Comparison of ENCODE assay signal across 21 mouse cellular contexts in genomic region chr19:16280231-16280630, GRCm38 (mm10).
DNase-seq lines count a peak whose midpoint lies in the region; ATAC-seq and TF ChIP-seq lines count a peak whose summit lies in the region.
"Had no signal": no experiment of that assay in that cellular context is flagged by ENCODE, and none has a peak within 500 bp of the region (broad histone marks: within the 10 kb centered on the region; RNA-seq: fewer than 3 reads in every experiment).

No protein-coding gene starts in this region.

- TF ChIP-seq CTCF in liver, adult 2 months (IDR thresholded peaks at IDR 0.05; ENCODE audit: low read depth, low read length), result no peak
- TF ChIP-seq CTCF in intestine, postnatal 0 days (IDR thresholded peaks at IDR 0.05; ENCODE audit: low read depth), result no peak

- no peaks in the 10 kb centered on the region for H3K9me3 ChIP-seq in intestine, embryonic 16.5 days (ENCODE audit: control insufficient read depth, low read length)
- no peaks in the 10 kb centered on the region for H3K9me3 ChIP-seq in intestine, embryonic 15.5 days
- no peaks in the 10 kb centered on the region for H3K9me3 ChIP-seq in intestine, postnatal 0 days (ENCODE audit: control insufficient read depth)
- H3K9me3 ChIP-seq in midbrain, embryonic 11.5 days (ENCODE audit: control insufficient read depth, low read length), result no peaks in the 10 kb centered on the region
- H3K9me3 ChIP-seq: G1E had no signal

- no peak overlapping the region for H3K4me3 ChIP-seq in intestine, embryonic 16.5 days (ENCODE audit: low read length)
- no peak overlapping the region for H3K4me3 ChIP-seq in intestine, embryonic 15.5 days (replicated peaks)
- no peak overlapping the region for H3K4me3 ChIP-seq in liver, adult 2 months (ENCODE audit: insufficient read depth, low read depth, low read length)
- no peak overlapping the region for H3K4me3 ChIP-seq in intestine, postnatal 0 days (ENCODE audit: low read depth, low read length)
- no peak overlapping the region for H3K4me3 ChIP-seq in midbrain, embryonic 11.5 days (ENCODE audit: low read depth, low read length)

- no peak overlapping the region for H3K9ac ChIP-seq in intestine, embryonic 16.5 days (ENCODE audit: low read depth, low read length)
- no peak overlapping the region for H3K9ac ChIP-seq in intestine, embryonic 15.5 days
- no peak overlapping the region for H3K9ac ChIP-seq in liver, adult 2 months (ENCODE audit: low read depth, low read length)
- no peak overlapping the region for H3K9ac ChIP-seq in intestine, postnatal 0 days (ENCODE audit: low read depth, low read length)
- no peak overlapping the region for H3K9ac ChIP-seq in midbrain, embryonic 11.5 days (ENCODE audit: low read length)

- peak; percentile 60 for DNase-seq in liver, adult 2 months (ENCODE audit: extremely low read depth, low read depth, low spot score)
- no peak for DNase-seq in liver
- no peak for DNase-seq in midbrain, embryonic 11.5 days (ENCODE audit: low spot score, missing footprints)
- DNase-seq: adrenal gland, adult 2 months; adrenal gland, adult 8-10 months; adrenal gland, postnatal 10 days; adrenal gland, postnatal 14 days; adrenal gland, postnatal 25 days; adrenal gland, postnatal 36 days; B cell, adult 2 months; cerebellum, adult 11 months; cerebellum, adult 11-12 months; cerebellum, adult 18-20 months had no signal

- H3K27me3 ChIP-seq in intestine, embryonic 16.5 days (replicated peaks; ENCODE audit: control insufficient read depth, insufficient read depth, low read length), result no peaks in the 10 kb centered on the region
- no peaks in the 10 kb centered on the region for H3K27me3 ChIP-seq in intestine, embryonic 15.5 days (replicated peaks)
- no peaks in the 10 kb centered on the region for H3K27me3 ChIP-seq in liver, adult 2 months (ENCODE audit: control insufficient read depth, insufficient read depth, low read length)
- H3K27me3 ChIP-seq in intestine, postnatal 0 days (replicated peaks; ENCODE audit: control insufficient read depth, insufficient read depth, low read length), result no peaks in the 10 kb centered on the region
- H3K27me3 ChIP-seq in midbrain, embryonic 11.5 days (ENCODE audit: control insufficient read depth, insufficient read depth, low read length), result no peaks in the 10 kb centered on the region
- H3K27me3 ChIP-seq: CH12.LX, Patski had no signal

- no peaks in the 10 kb centered on the region; the same call in 1 of the 2 replicates for H3K79me2 ChIP-seq in liver, adult 2 months (ENCODE audit: control insufficient read depth, insufficient read depth, low read length)

- H3K4me1 ChIP-seq in intestine, embryonic 16.5 days (ENCODE audit: control insufficient read depth, insufficient read depth, low read length), result peaks cover 14% of the 10 kb centered on the region
- peaks cover 5% of the 10 kb centered on the region; the same call in 1 of the 2 replicates for H3K4me1 ChIP-seq in intestine, embryonic 15.5 days (replicated peaks)
- no peaks in the 10 kb centered on the region; the same call in none of the 2 replicates for H3K4me1 ChIP-seq in liver, adult 2 months (ENCODE audit: control insufficient read depth, insufficient read depth, low read length)
- 0 out of 2 replicates have a peak, but pooled peaks cover 13% of the 10 kb centered on the region for H3K4me1 ChIP-seq in intestine, postnatal 0 days (replicated peaks; ENCODE audit: control insufficient read depth, insufficient read depth, low read length)
- H3K4me1 ChIP-seq in midbrain, embryonic 11.5 days (ENCODE audit: control insufficient read depth, insufficient read depth, low read length), result no peaks in the 10 kb centered on the region

- no peak overlapping the region for H3K27ac ChIP-seq in intestine, embryonic 16.5 days (ENCODE audit: low read length)
- no peak overlapping the region for H3K27ac ChIP-seq in intestine, embryonic 15.5 days
- no peak overlapping the region for H3K27ac ChIP-seq in liver, adult 2 months (replicated peaks; ENCODE audit: insufficient read depth, low read depth, low read length)
- H3K27ac ChIP-seq in intestine, postnatal 0 days (ENCODE audit: low read depth, low read length), result no peak overlapping the region
- no peak overlapping the region for H3K27ac ChIP-seq in midbrain, embryonic 11.5 days (ENCODE audit: low read depth, low read length)

- peak; percentile 68 for ATAC-seq in intestine, embryonic 16.5 days
- no peak for ATAC-seq in intestine, embryonic 15.5 days
- ATAC-seq in intestine, postnatal 0 days, result peak; percentile 61; the same call in 1 of the 2 replicates
- ATAC-seq in midbrain, embryonic 11.5 days (ENCODE audit: low FRiP score), result no peak
- ATAC-seq: activated CD4-positive, CD25-positive, alpha-beta regulatory T cell, adult 4 months; CD4-positive, CD25-positive, alpha-beta regulatory T cell, adult 4 months; Patski had no signal

- H3K4me2 ChIP-seq in intestine, embryonic 16.5 days (ENCODE audit: low read depth, low read length), result no peak overlapping the region
- H3K4me2 ChIP-seq in intestine, embryonic 15.5 days (replicated peaks), result no peak overlapping the region
- no peak overlapping the region for H3K4me2 ChIP-seq in intestine, postnatal 0 days (replicated peaks; ENCODE audit: low read depth)
- no peak overlapping the region for H3K4me2 ChIP-seq in midbrain, embryonic 11.5 days

- 64% methylated on average over 4 of the region's 4 CpGs for WGBS in intestine, embryonic 16.5 days
- 65% methylated on average over 4 of the region's 4 CpGs for WGBS in intestine, embryonic 15.5 days
- 46% methylated on average over 4 of the region's 4 CpGs for WGBS in liver, adult 2 months
- WGBS in intestine, postnatal 0 days, result 49% methylated on average over 4 of the region's 4 CpGs
- WGBS in midbrain, embryonic 11.5 days, result 86% methylated on average over 4 of the region's 4 CpGs

- TF ChIP-seq POLR2A in liver, adult 2 months (IDR thresholded peaks at IDR 0.05; ENCODE audit: extremely low read depth, insufficient read depth, low read length), result no peak

- peaks cover 3% of the 10 kb centered on the region; the same call in 1 of the 2 replicates for H3K36me3 ChIP-seq in intestine, embryonic 16.5 days (ENCODE audit: control insufficient read depth, insufficient read depth, low read length)
- no peaks in the 10 kb centered on the region for H3K36me3 ChIP-seq in intestine, embryonic 15.5 days
- H3K36me3 ChIP-seq in liver, adult 2 months (ENCODE audit: control insufficient read depth, insufficient read depth, low read length), result no peaks in the 10 kb centered on the region
- H3K36me3 ChIP-seq in intestine, postnatal 0 days (ENCODE audit: control insufficient read depth, insufficient read depth), result peaks cover 7% of the 10 kb centered on the region; the same call in 1 of the 2 replicates
- H3K36me3 ChIP-seq in midbrain, embryonic 11.5 days (ENCODE audit: control insufficient read depth, insufficient read depth, low read length), result no peaks in the 10 kb centered on the region
- H3K36me3 ChIP-seq: G1E had no signal

Comparison
In these comparisons a context has a peak if more than half of its experiments do, and no peak if none do; other contexts are left out.
1. ATAC-seq: peak in intestine, embryonic 16.5 days (single experiment) and intestine, postnatal 0 days (single experiment); none in intestine, embryonic 15.5 days (single experiment) and midbrain, embryonic 11.5 days (single experiment).